Mouse (Mus musculus) heart, adult 9 months (tissue): ENCODE results near the gene Rnf10.

Experiments used
- DNase-seq, 2 experiments: peaks; one replicate each; pipeline ENCODE4 v3.0.0; 2022; ENCODE audit warnings: low spot score in 2 of 2

Gene Rnf10

GRCm38 (mm10) chr5:115235323-115235771 is 37.4 kb downstream of the Rnf10 start:
- peak; percentile 78 for DNase-seq

GRCm38 (mm10) chr5:115234519-115234918 is 38.2 kb downstream of the Rnf10 start:
- peak in 1 of 2 experiments; percentile 9 for DNase-seq

- no peak for DNase-seq
Measured at GRCm38 (mm10) chr5:115233031-115233780, 39.5 kb downstream of the Rnf10 start.

GRCm38 (mm10) chr5:115232516-115232915 is 40.2 kb downstream of the Rnf10 start:
- DNase-seq, result no peak

DNA sequence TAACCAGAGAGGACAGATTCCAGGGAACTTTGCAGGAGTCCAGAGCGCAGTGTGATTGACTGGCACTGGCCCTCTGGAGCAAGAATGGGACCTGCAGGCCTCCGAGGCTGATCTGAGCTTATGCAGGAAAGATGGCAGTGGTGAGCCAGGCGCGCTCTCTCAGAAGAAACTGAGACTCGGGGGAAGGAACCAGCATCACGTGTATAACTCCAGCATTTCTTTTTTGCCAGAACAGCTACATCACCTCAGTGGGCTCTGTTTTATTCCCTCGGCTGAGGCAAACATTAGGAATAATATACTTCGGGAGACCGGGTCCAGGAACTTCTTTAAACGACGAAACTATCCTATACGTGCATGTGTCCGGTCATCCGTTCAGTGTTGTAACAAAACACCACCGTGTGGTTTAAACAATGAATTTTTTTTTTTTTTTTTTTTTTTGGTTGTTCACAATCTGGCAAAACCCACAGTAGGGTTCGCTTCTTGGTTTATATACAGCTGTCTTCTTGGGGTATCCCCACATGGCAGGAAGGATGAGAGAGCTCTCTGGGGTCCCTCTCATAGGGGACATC is 41.1 kb downstream of the Rnf10 start:
- no peak for DNase-seq

GRCm38 (mm10) chr5:115230830-115231551 is 41.7 kb downstream of the Rnf10 start:
- DNase-seq, result peak; percentile 25 to 26

DNA sequence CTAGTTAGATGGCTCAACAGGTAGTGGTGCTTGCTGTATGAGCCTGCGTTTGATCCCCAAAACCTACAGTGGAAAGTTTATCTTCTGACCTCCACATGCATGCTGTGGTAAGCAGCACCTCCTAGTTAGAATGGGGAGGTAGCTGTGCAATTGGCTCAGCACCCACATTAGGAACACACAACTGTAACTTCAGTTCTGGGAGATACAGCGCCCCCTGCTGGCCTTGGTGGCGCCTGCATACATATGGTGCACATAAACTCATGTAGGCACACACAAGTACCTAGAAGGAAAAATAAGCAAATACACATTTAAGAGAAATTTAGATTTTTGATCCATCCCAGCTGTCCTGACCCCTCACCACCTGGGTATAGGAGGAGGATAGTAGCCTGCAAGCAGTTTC is 50.2 kb downstream of the Rnf10 start:
- no peak for DNase-seq

DNA sequence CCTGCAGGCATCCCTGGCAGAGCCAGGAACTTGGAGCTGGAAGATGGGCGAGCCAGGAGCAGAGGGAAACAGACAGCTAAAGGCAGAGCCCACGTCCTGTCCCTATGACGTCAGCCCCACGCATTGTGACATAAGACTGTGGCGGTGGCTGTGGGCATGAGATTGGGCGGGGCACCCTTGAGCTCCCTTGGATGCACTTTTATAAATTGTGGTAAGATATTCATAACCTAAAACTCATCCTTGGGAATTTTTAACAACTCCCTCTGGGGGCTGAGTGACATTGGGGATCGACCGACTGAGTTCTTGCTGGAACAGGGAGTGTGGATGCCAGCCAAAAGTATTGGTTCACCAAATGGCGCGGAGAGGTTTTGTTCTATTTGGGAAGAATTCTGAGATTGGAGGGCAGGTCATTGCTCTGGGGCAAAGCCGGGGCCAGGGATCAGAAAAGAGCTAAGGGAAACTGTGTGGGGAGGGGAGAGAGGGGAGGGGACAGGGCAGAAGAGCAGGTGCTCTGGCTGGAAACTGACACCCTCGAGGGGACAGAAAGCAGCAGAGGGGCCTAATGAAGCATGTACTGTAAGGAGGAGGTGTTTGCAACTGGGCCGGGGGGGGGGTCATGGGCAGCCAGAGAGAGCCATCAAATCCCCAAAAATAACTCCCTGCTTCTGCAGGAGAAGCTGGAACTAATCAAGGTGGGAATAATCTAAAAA is 51.6 kb downstream of the Rnf10 start:
- no peak for DNase-seq

GRCm38 (mm10) chr5:115217998-115218397 is 54.7 kb downstream of the Rnf10 start:
- DNase-seq, result no peak

DNA sequence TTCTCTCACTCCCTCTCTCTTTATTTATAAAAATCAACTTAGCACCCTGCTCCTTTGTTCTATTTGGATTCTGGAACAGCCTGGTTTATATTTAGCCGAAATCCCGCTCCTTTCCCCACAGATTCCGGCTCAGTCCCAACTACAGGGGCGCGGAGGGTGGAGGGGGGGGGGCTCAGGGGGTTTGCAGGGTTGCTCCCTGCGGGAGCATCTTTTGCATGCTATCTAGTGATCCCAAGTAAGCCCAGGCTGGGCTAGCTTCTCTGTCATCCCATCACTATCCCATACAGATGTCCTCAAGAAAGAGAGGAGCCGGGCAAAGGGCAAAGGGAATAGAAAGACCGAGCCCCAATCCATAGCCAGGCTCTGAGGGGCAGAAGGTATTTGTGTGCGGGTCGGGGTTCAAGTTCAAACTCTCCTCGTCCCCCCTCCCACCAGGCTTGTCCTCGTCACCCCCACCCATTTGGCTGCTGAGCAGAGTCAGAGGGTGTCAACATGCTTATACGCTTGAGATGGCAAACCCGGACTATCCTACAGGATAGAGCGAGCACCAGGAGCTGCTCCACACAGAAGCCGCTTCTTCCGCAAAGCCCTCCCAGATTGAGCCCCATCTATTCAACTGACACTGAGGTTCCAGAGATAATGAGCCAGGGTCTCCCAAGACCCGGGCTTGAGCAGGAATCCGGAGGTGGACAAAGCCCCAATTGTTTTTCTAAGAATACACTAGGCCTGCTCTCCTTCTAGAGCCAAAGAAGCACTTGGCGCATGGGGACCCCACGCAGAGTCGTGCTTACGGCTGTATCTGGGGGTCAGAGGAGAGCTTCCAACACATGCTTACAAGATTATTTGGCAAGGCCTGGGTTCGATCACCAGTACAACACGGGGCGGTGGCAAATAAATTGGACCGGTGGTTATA is 57.2 kb downstream of the Rnf10 start:
- DNase-seq, result no peak

GRCm38 (mm10) chr5:115214864-115215263 is 57.8 kb downstream of the Rnf10 start:
- DNase-seq, result peak in 1 of 2 experiments; percentile 6

GRCm38 (mm10) chr5:115212861-115213260 is 59.8 kb downstream of the Rnf10 start:
- DNase-seq, result no peak

DNA sequence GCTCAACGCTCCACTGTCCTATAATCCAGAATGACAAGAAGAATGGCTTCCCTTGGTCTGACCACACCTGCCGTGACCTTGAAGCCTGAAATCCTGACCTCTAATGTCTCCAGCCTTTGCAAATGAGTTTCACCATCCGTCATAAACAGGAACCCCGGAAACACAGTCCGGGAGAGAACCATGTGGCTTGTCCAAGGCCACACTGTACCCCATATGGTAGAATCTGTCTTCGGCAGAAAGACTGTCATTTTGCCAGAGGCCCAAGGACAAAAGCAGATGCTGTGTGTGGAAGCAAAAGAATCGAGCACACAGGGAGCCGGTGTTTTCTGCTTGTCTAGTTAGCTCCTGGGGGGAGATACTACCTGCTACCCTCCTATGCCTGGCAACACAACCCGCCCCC is 60.2 kb downstream of the Rnf10 start:
- DNase-seq, result no peak

DNA sequence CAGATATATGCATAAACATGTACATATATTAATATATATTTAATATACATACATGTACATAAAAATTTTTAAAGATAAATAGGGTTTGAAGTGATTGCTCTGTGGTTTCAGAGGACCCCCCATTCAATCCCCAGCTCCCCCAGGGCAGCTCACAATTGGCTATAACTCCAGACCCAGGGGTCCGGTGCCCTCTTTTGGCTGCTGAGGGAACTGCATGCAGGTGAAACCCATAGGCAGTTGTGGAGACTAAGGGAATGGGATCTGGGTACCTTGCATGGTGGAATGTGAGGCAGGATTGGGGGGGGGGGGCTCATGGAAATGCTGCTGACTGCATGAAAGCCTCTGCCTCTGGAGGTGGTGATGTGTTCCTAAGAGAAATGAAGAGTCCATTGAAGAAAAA is 62.3 kb downstream of the Rnf10 start:
- DNase-seq, result no peak

GRCm38 (mm10) chr5:115208601-115209000 is 64.1 kb downstream of the Rnf10 start:
- no peak for DNase-seq

GRCm38 (mm10) chr5:115207892-115208291 is 64.8 kb downstream of the Rnf10 start:
- DNase-seq, result no peak

DNA sequence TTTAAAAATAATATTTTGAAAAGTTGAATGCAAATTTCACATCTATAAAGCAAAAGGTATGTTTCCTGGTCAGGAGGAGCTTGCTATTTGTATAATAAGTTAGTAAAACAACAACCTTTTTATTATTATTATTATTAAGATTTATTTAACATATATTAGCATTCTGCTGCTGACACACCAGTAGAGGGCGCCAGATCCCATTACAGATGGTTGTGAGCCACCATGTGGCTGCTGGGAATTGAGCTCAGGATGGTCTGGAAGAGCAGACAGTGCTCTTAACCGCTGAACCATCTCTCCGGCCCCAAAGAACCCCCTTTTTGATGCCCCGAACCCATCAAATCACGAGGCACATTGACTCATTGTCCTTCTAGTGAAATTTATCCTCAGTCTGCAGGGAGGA is 65.5 kb downstream of the Rnf10 start:
- DNase-seq, result no peak

- peak; percentile 59 to 68 for DNase-seq
Measured at GRCm38 (mm10) chr5:115204562-115205311, 68.0 kb downstream of the Rnf10 start.

DNA sequence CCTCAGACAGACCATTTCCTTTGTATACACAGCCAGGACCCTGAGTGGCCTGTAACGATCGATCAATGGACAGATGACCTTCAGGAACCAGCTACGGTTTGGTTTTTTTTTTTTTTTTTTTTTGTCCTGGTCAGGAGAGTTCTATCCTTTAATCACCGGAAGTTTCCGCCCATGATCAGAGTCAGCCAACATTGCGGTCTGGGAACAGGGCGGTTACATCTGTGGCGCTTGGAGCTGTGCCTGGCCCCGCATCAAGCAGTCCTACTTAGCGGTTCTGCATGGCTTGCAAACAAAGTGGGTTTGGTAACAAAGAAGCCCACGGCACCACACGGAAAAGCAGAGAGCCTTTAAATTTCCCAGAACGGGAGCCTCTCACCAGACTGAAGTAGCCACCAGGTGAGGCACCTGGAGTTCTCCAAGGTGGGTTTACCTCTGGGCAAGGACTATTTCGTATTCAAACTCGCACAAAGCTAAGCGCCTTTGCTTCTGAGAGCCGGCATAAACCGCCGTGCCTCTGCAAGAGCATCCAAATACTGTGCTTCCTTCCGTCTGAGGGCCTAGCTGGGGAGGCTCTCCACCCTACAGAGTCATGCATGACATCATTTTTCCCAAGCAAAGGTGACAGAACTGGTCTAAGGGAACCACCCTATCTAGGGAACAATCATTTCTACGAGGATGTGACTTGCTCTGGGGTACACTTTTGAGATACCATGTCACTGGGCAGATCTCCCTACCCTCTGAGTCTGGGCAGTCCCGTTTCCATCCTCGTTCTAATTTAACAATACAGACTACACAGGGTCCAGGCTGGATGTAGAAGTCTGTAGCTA is 68.8 kb downstream of the Rnf10 start:
- DNase-seq, result peak; percentile 39 to 52
